ENCODE assay signal across 10 mouse cellular contexts in genomic region chr9:29201163-29202053, GRCm38 (mm10).
DNase-seq lines count a peak whose midpoint lies in the region; ATAC-seq and TF ChIP-seq lines count a peak whose summit lies in the region.
"Had no signal": no experiment of that assay in that cellular context is flagged by ENCODE, and none has a peak within 500 bp of the region (broad histone marks: within the 10 kb centered on the region; RNA-seq: fewer than 3 reads in every experiment).

No protein-coding gene starts in this region.

- TF ChIP-seq CTCF in gastrocnemius, adult 2 months (IDR thresholded peaks at IDR 0.05) = peak; percentile 51

- H3K36me3 ChIP-seq in limb, embryonic 11.5 days (ENCODE audit: control insufficient read depth, insufficient read depth, low read length) = no peaks in the 10 kb centered on the region
- H3K36me3 ChIP-seq: embryonic facial prominence, embryonic 15.5 days had no signal

- intact Hi-C loops in gastrocnemius, adult 2 months (cut with DNase I) = loop anchor here (5.0 kb wide), 1 partner anchor 206 kb away; no protein-coding TSS in a partner anchor

- H3K27me3 ChIP-seq in limb, embryonic 11.5 days (ENCODE audit: control insufficient read depth, insufficient read depth, low read length) = no peaks in the 10 kb centered on the region
- H3K27me3 ChIP-seq: embryonic facial prominence, embryonic 15.5 days; megakaryocyte, embryonic 14.5 days had no signal

- no peak overlapping the region for H3K4me2 ChIP-seq in limb, embryonic 11.5 days (ENCODE audit: low read depth, severe bottlenecking)
- H3K4me2 ChIP-seq: embryonic facial prominence, embryonic 15.5 days had no signal

- no peak overlapping the region for H3K27ac ChIP-seq in gastrocnemius, adult 2 months
- no peak overlapping the region for H3K27ac ChIP-seq in limb, embryonic 11.5 days (replicated peaks; ENCODE audit: low read depth, low read length)
- H3K27ac ChIP-seq: embryonic facial prominence, embryonic 15.5 days had no signal

- H3K9ac ChIP-seq in limb, embryonic 11.5 days (ENCODE audit: low read length) = no peak overlapping the region
- H3K9ac ChIP-seq: embryonic facial prominence, embryonic 15.5 days had no signal

- WGBS in limb, embryonic 11.5 days = 31% methylated on average over 14 of the region's 14 CpGs

- no peak overlapping the region for H3K4me3 ChIP-seq in gastrocnemius, adult 2 months
- no peak overlapping the region for H3K4me3 ChIP-seq in limb, embryonic 11.5 days (ENCODE audit: low read depth, low read length)
- H3K4me3 ChIP-seq: embryonic facial prominence, embryonic 15.5 days; megakaryocyte, embryonic 14.5 days had no signal

- H3K9me3 ChIP-seq in limb, embryonic 11.5 days (ENCODE audit: control insufficient read depth, low read length) = no peaks in the 10 kb centered on the region
- H3K9me3 ChIP-seq: embryonic facial prominence, embryonic 15.5 days; megakaryocyte, embryonic 14.5 days had no signal

- DNase-seq in gastrocnemius, adult 2 months = no peak
- no peak for DNase-seq in gastrocnemius, postnatal 25 days
- DNase-seq in cerebellum, adult 9-10 months = peak; percentile 94
- DNase-seq in heart, adult 8-10 months (ENCODE audit: low spot score) = peak; percentile 41
- peak; percentile 14 for DNase-seq in kidney, adult 11 months
- DNase-seq in limb, embryonic 11.5 days (ENCODE audit: low spot score) = peak; percentile 72
- peak; percentile 62 for DNase-seq in retina, postnatal 7 days (ENCODE audit: low read depth, low spot score)
- no peak for DNase-seq in urinary bladder, postnatal 25 days (ENCODE audit: low spot score)

- H3K4me1 ChIP-seq in limb, embryonic 11.5 days (ENCODE audit: control insufficient read depth, insufficient read depth, low read length) = no peaks in the 10 kb centered on the region
- H3K4me1 ChIP-seq: embryonic facial prominence, embryonic 15.5 days; megakaryocyte, embryonic 14.5 days had no signal

- peak; percentile 73 for ATAC-seq in limb, embryonic 11.5 days (ENCODE audit: insufficient number of reproducible peaks, low FRiP score, low TSS enrichment, low read depth)

Comparison
In these comparisons a context has a peak if more than half of its experiments do, and no peak if none do; other contexts are left out.
1. DNase-seq: peak in cerebellum, adult 9-10 months (single experiment), heart, adult 8-10 months (single experiment), kidney, adult 11 months (single experiment), limb, embryonic 11.5 days (single experiment) and retina, postnatal 7 days (single experiment); none in gastrocnemius, adult 2 months (single experiment), gastrocnemius, postnatal 25 days (single experiment) and urinary bladder, postnatal 25 days (single experiment).